Mouse (Mus musculus): ENCODE measurements around the gene Tctex1d1. TPM values are rescaled to one million over a fixed set of nuclear protein-coding genes. Genes with fewer than 3 reads are reported as not detected.

Tctex1d1 gene
- total RNA-seq, 2 experiments from 2014 or later = 0.32 to 0.38 TPM

DNA sequence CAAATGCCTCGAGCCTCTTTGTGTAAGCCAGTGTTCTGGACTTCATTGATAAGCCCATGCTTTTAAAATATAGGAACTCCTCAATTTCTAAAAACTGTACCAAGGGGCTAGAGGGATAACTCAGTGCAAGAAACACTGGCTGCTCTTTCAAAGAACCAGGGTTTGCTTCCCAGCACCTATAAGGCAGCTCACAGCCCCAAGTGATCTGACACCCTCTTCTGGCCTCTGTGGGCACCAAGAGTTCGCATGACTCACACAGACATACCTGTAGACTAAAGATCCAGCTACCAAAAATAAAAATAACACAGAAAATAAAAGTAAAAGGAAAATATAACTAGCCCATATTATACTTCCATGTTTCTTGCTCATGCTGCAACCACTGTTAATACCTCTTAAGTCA is 9.3 kb downstream of the Tctex1d1 start:
- DNase-seq (ENCODE audit: low spot score in 2 of 2) = no peak

GRCm38 (mm10) chr4:102988526-102988925 is 10.1 kb downstream of the Tctex1d1 start:
- no peak for DNase-seq (ENCODE audit: low spot score in 2 of 2)

- no peak for DNase-seq (ENCODE audit: low spot score in 2 of 2)
Observed at GRCm38 (mm10) chr4:102989391-102989790, 11.0 kb downstream of the Tctex1d1 start.

- no peak for DNase-seq (ENCODE audit: low spot score in 2 of 2)
Observed at GRCm38 (mm10) chr4:102990016-102990415, 11.6 kb downstream of the Tctex1d1 start.

DNA sequence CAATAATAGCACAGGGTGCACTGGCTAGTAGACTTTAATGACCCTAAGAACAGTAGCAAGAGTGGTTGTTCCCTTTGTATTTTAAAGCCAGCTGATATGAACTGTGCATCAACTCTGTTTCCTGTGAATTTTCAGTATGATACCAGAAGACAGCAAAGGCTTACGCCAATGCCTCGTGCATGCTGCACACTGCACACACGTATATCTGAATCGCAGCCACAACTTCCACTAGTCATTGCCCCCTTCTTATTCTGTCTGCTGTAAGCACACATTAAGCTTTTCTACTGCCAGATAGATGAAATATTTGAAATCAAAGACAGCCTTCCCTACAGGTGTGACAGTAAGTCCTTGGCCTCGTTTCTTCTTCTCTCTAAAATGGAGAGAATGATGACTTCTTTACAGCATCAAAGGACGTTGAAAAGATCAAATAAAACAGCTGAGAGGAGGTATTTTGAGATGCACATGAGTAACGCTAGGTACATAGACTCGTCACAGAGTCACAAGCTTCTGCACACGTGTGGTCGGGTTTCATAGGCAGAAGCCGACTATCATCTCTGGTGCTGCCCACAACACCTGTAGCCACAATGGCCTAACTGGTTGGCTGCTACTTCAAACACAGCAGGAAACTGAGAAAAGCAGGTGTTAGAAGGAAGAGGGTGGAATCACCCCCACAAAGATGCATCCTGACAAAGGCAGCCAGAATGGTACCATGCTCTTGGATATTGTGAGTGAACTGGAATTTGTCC is 12.4 kb downstream of the Tctex1d1 start:
- DNase-seq (ENCODE audit: low spot score in 2 of 2) = no peak

DNA sequence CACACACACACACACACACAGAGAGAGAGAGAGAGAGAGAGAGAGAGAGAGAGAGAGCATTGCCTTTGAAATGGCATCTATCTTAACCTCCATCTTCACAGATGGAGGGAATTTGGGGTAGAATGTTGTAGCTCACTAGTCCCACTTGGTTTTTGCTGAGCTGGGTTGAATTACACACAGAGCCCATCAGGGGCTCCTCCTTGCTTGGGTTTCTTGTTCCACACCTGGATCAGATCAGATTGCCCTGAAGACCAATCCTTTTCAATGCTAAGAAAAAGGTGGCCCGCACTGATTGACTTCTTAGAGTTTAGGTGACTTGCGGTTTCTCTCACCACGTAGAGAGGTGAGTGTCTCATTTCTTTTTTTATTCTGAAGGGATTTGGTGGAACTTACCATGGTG is 13.3 kb downstream of the Tctex1d1 start:
- DNase-seq (ENCODE audit: low spot score in 2 of 2) = no peak

DNA sequence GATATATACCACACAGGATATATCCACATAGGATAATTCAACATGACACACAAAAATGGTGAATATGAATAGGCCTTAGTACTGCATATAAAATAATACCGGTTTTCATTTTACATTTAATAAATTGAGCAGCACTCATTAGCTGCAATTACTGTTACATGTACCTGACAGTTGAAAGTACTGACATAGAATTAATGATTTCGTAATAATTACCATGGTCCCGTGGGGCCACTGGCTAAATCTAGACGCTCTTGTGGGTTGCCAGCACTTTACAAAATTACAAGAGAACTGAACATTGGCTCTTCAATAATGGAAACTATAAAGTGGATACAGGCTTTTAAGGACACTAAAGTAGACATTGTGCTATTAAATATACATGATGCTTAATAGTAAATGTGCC is 26.3 kb downstream of the Tctex1d1 start:
- DNase-seq (ENCODE audit: low spot score in 2 of 2) = no peak

DNA sequence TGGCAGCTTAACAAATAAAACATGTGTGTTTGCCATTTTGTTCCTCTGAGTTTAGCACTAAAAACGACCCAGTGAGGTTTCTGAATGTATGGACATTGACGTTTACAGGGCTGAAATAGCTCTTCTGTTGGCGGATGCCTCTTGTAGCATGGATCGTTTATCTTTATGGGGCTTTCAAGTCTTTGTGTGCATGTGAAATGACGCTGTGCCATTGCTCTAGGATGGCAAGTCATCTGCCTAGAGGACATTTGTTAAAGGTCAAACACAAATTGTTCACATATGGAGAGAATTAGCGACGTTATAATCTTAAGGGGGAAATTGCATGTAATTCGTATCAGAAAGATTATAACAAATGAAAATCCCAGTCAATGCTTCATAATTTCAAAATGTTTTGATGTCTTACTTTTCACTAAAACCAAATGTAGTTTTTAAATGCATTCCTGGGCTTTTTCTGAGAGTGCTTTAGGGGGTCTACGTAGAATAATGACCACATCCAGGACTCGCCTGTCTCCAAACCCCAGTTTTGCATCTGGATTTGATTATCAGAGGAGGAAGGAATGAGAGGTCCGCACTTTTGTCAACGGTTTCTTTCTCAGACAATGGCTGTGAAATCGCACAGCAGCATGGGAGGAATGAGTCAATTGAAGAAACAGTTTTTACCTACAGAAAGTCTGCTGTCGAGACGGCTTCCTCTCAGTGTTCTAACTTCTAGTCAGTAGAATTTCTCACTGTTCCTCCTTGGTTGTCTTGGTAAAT is 27.0 kb downstream of the Tctex1d1 start:
- no peak for DNase-seq (ENCODE audit: low spot score in 2 of 2)

- DNase-seq (ENCODE audit: low spot score in 2 of 2) = no peak
Observed at GRCm38 (mm10) chr4:103006266-103006665, 27.9 kb downstream of the Tctex1d1 start.

DNA sequence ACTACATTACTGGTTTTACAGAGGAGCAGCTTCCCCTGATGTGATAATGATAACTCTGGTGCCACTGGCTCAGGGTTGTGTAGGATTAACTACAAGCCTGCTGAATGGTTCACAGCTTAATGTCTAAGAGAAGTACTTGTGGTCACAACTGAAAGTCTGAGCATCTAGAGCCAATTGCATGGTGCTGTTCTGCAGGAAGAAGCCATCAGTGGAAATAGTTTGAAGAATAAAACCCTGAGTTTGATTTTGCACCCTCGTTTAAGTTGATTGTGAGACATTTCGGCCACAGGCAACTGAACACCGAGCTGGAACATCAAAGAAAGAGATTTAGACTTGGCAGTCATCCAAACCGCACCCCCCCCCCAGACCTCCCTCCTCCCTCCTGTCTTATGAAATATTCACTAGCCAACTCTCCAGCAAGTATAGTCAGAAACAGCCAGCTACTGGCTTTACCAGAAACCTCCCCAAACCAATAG is 28.6 kb downstream of the Tctex1d1 start:
- no peak for DNase-seq (ENCODE audit: low spot score in 2 of 2)

- no peak for DNase-seq (ENCODE audit: low spot score in 2 of 2)
Observed at GRCm38 (mm10) chr4:103010734-103011133, 32.3 kb downstream of the Tctex1d1 start.

GRCm38 (mm10) chr4:103011823-103012222 is 33.4 kb downstream of the Tctex1d1 start:
- no peak for DNase-seq (ENCODE audit: low spot score in 2 of 2)

GRCm38 (mm10) chr4:103013490-103013889 is 35.1 kb downstream of the Tctex1d1 start:
- no peak for DNase-seq (ENCODE audit: low spot score in 2 of 2)

- no peak for DNase-seq (ENCODE audit: low spot score in 2 of 2)
Observed at GRCm38 (mm10) chr4:103026621-103027020, 48.2 kb downstream of the Tctex1d1 start, which contains the start of gene Insl5. Gene Insl5, minus strand, starts transcription at chr4:103026842.

DNA sequence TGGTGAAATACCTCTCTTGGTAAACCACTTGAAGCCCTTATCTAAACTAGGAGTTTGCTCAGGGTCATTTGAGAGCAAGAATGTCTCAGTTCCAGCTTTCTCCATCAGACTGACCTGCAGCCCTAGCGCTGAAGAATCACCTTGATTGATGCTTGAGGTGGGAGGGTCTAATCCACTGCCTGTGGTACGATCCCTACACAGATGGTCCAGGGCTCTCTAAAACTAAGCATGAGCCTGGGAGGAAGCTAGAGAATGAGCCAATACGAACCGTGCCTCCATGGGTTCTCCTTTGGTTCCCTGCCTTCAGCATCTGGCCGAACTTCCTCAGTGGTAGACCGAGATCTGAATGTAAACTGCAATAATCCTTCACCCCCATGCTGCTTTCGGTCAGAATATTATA is 49.3 kb downstream of the Tctex1d1 start:
- DNase-seq (ENCODE audit: low spot score in 2 of 2) = no peak

DNA sequence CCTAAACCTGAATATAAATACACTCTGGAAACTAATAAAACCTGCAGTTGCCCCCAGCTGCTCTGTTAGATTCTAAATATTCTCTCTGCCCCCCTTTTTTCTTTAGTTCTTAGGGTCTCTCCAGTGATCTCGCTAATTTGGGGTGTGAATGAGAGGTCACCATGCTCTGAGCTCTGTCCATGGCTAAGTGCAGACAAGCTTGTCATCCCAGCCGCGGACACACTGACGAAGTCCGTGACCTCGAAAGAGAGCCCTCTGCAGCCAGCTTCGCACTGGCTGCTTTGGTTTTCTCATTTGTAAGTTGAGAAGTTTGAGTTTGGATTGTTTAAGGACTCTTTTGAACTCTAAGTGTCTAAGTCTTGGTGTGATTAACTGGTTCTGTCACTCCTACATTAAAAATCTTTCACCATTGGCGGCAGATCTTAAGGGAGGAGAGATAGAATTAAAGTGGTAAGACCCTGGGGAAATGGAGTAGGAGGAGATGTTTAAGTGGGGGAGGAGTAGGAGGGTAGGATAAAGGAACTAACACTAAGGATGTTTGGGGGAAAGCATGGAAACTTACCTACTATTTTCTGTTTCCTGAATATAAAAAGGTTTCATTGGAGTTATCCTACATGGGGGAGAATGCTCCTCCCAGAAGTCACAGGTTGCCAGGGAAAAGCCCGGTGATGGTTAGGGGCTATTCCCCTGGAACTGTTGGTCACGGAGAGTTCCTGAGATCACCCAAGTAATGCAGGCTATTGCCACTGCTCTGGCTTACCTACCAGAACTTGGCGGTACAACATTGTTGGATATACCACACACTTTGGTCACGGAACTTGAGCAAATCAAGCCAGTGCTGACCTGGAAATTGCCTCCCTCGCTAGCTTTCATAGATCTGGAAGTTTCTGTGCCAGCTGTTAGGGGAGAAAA is 50.0 kb downstream of the Tctex1d1 start:
- DNase-seq (ENCODE audit: low spot score in 2 of 2) = no peak

- no peak for DNase-seq (ENCODE audit: low spot score in 2 of 2)
Observed at GRCm38 (mm10) chr4:103039103-103039837, 60.9 kb downstream of the Tctex1d1 start.

- DNase-seq (ENCODE audit: low spot score in 2 of 2) = no peak
Observed at GRCm38 (mm10) chr4:103039838-103040191, 61.4 kb downstream of the Tctex1d1 start.

GRCm38 (mm10) chr4:103042997-103043396 is 64.6 kb downstream of the Tctex1d1 start:
- no peak for DNase-seq (ENCODE audit: low spot score in 2 of 2)

DNA sequence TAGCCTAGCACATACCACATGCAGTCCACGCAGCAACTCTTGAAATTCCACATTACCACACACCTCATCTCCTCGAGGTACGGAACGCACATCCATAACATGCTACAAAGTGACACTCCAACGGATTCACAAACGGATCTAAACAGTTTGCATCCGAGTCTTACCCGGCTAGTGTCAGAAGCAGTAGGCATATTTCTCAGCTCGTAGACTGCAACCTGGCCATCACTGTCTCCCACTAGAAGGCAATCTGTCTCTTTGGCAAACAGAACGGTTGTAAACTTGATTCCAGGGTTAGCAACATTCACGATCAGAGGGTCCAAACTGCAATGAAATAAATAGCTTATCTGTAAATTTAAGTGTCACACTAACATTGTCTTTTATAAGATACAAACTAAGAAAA is 69.6 kb downstream of the Tctex1d1 start:
- DNase-seq (ENCODE audit: low spot score in 2 of 2) = peak in 1 of 2 experiments; percentile 27
